Mouse (Mus musculus): Measurements from ENCODE around the gene Ercc6l2.
"Not testable (repeated sequence)": the region's sequence is repeated elsewhere in the genome, so short reads cannot be mapped to it uniquely, and the experiment has no call there.

The Ercc6l2 gene

GRCm38 (mm10) chr13:63879864-63880141, 64.8 kb downstream of the Ercc6l2 start:
- no peak for DNase-seq (ENCODE audit: low read depth, low spot score)

GRCm38 (mm10) chr13:63885532-63885949, 70.5 kb downstream of the Ercc6l2 start:
- no peak for DNase-seq (ENCODE audit: low read depth, low spot score)

DNA sequence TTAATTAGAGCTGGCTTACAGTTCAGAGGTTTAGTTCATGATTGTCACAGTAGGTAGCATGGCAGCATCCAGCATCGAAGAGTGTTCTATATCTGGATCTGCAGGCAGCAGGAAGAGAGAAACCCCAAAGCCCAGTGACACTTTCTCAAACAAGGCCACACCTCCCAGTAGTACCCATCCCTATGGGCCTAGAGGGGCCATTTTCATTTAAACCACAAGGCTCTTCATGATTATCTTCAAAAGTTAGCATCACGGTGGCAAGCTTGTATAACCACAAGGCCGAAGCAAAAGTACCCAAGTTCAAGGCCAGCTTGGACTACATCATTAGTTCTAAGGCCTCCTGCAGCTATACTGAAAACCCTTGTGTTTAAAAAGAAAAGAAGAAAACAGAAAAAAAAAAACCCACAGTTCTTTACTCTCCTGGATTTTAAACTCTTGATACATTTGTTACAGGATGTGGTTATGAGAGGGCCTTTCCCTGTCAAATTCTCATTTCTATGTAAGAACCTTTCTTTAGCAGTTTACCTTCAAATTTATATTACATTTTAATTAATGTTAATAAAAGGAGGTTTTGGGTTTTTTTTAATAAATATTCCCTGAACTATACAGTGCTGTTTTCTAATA, 71.5 kb downstream of the Ercc6l2 start:
- DNase-seq (ENCODE audit: low read depth, low spot score), result no peak

DNA sequence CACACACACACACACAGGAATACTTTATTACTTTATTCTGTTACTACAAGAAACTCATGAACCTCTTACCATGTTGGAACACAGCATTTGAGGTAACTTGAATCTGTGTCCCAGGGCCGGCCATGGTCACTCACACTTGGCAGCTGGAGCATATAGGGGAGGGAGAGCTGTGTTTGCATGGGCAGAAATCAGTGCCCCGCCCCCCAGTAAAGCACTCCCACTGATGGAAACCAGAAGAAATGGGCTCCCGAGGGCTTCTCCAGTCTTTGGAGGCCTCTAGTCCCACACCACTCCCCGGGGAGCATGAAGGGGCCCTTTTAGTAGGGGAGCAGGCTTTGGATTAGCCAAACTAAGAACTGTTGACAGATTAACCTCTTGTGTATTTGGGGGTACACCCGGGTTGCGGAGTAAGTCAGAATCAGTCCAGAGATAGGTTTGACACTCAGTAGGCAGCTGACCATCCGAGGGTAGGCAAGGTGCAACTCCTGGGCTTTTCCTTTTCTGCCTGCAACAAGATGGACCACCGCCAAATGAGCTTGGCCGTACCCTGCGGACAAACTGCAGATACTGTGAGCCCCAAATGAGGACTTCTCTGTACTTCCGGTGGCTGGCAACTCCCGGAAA, 85.8 kb downstream of the Ercc6l2 start:
- DNase-seq (ENCODE audit: low read depth, low spot score), result no peak

DNA sequence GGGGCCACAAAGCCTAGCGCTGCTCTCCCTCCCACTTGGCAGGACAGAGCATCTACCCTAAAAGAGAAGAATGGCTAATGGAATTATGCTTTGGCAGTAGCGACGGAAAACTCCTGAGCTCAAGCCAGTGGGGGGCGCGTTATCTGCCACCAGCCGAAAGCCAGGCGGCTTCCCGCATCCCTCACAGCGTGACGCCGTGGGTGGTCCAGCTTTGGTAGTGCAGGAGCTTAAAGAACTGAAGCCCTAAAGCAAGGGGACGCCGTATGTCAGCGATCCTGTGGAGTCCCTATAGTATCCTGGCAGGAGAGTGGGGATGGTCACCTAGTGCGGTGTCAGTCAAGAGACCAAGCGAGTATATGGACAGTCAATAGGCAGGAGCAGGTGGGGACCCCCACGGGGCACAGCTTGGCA, 86.3 kb downstream of the Ercc6l2 start:
- DNase-seq (ENCODE audit: low read depth, low spot score), result peak; percentile 48

- no peak for DNase-seq (ENCODE audit: low read depth, low spot score)
Measured at GRCm38 (mm10) chr13:63901714-63902597, 86.9 kb downstream of the Ercc6l2 start.

- no peak for DNase-seq (ENCODE audit: low read depth, low spot score)
Measured at GRCm38 (mm10) chr13:63906516-63906915, 91.5 kb downstream of the Ercc6l2 start.

DNA sequence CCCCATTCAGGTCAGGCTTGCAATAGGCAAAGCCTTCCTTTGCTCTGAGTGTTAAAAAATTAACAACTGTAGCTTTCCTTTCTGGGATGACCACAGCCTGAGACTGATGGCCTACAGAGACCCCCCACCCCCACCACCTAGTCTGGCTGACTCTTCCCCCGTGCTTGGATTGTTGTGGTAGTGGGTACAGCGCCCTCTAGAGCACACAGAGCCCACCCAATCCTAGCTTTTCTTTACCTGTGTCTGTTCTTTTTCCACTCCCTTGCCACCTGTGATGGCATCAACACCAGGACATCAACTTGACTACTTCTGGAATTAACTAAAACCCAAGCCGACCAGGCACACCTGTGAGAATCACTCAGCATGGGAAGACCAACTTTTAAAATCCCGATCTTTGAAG, 92.4 kb downstream of the Ercc6l2 start:
- DNase-seq (ENCODE audit: low read depth, low spot score), result no peak

DNA sequence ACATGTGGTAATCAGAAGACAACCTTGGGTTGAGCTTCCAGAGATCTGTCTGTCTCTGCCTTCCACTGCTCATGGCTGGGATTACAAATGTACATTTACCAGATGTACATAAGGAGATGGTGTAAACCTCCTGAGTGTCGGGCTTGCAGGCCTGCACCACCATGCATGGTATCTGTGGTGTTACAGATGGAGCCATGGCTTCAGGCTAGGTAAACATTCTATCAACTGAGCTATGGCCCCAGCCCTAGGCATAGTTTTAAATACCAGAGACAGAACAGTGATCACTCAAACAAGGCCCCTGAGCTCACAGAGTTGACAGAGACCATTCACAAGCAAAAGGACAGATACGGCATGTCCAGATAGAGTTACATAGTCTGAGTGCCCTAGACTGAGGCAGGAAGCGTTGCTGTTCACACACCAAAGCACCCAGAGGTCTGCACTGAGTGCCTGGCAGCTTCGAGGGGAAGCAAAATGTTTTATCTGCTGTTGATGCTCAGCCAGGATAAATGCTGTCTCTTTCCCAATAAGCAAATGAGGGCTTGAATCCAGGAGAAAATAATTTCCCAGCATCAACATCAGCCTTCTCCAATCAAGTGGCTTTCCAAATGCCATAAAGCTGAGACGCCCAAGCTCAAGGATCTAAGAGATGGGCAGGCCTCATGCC, 95.2 kb downstream of the Ercc6l2 start:
- no peak for DNase-seq (ENCODE audit: low read depth, low spot score)

DNA sequence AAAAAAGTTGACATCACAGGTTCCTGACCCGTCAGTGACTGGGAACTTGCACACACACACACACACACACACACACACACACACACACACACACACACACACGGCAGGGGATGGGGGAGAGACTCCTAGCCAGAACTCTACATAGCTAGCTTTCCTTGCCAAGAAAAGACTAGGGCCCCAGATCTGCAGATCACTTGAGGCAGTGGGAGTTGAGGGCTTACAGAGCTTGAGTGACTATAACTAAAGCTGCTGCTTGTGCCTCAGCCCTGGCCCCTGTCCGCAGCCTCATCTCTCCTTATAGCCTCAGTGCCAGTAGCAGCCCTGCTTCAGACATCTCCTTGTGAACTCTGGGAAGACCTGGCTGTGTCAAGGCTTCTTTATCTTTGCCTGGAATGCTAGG, 96.6 kb downstream of the Ercc6l2 start:
- DNase-seq (ENCODE audit: low read depth, low spot score), result no peak

DNA sequence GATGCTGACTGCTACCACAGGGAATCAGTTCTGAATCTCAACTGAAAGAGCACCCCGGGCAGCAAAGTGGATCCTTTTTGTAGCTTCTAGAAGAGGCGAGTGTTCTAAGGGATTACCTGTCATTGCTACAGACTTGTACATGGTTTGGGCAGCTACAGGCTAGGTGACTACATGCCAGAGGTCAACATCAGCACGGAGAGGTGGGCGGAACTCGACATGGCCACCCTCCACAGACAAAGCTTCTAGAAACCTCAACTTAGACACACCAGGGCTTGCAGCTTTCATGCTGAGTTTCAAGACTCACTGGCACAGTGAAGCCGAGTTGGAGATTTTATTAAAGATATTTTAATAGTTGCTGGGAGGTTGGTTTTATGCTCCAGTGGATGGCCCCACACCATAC, 98.1 kb downstream of the Ercc6l2 start:
- DNase-seq (ENCODE audit: low read depth, low spot score), result no peak

DNA sequence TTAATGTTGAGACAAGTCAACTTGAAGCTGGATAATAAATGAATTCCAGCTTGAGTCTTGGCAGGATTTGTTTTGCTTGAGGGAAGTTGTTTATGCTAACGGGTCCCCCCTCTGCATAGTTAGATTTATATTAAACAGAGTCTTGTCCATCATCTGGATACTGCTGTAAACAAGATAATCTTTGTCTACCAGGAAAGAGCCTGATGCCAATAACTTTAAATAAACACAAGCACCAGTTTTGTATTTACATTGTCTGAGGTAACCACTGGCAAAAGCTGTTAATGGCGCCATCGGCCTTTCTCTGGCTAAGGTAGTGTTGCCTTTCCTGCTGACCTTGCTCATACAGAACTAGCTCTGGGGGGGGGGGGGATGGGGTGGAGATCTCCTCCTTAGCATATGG, 100.1 kb downstream of the Ercc6l2 start:
- no peak for DNase-seq (ENCODE audit: low read depth, low spot score)

- DNase-seq (ENCODE audit: low read depth, low spot score), result no peak
Measured at GRCm38 (mm10) chr13:63915684-63916083, 100.6 kb downstream of the Ercc6l2 start.

GRCm38 (mm10) chr13:63916568-63916967, 101.5 kb downstream of the Ercc6l2 start:
- no peak for DNase-seq (ENCODE audit: low read depth, low spot score)

DNA sequence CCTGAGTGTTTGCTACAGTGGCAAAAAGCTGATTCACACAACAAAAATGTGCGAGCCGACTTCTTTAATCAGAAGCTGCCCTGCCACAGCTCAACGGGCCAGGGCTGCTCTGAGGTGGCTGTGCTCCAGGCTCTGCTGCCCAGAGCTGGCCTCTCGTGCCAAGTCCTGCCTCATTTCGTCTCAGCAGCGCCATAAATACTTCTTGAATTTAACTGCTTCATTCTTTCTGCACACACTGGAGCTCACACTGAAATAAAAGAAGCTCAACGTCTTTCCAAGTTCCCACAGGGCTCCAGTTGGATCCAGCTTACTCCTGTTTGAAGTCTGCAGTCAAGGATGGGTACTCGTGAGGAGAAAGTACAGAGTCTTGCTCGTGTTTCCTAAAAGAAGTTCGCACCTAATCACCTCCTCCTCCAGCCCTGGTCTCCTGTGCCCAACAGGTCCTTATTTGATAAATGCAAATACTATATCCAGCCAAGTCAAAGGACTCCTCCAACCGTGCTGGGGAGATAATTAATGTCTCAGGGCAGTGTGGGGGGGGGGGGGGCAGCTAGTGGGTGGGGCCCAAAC, 102.2 kb downstream of the Ercc6l2 start:
- no peak for DNase-seq (ENCODE audit: low read depth, low spot score)

DNA sequence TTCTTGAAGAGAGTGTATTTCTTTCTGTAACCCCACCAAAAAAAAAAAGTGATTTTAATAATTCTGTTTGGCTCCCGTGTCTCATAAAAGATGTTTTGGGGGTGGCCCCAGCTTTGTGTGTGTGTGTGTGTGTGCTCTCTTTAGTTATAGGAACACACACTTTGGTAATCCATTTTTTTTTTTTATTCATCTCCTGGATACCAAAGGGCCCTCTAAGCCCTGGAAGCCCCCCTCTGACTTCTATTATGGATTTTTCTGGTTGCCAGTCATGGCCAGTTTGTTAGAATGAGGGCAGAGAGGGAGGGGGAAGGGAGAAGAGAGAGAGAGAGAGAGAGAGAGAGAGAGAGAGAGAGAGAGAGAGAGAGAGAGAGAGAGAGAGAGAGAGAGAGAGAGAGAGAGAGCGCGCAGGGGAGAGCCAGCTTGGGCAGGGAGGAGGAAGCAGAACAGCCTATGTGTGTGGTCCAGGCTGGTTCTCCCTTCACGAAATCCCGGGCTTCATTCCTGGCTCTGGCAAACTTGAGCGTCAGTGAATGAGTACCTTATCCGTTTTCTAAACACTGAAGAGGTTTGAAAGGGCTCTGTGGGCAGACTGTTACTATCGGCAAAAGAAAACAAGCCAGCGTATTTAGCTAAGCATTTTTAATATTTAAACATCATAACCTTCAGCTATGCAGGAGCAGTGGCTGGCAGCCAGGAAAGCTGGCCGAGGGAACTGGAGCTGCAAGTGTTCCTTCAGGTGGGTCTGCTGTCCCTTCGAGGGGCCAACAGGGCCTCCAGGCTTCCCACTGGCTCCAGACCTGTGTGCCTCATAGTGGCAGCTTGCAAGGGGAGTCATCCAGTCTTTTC, 103.0 kb downstream of the Ercc6l2 start:
- no peak for DNase-seq (ENCODE audit: low read depth, low spot score)

- DNase-seq (ENCODE audit: low read depth, low spot score), result no peak
Measured at GRCm38 (mm10) chr13:63918733-63919422, 103.8 kb downstream of the Ercc6l2 start.

GRCm38 (mm10) chr13:63924036-63924435, 109.0 kb downstream of the Ercc6l2 start:
- not testable (repeated sequence) for DNase-seq (ENCODE audit: low read depth, low spot score)

GRCm38 (mm10) chr13:63927326-63927725, 112.3 kb downstream of the Ercc6l2 start:
- DNase-seq (ENCODE audit: low read depth, low spot score), result no peak

DNA sequence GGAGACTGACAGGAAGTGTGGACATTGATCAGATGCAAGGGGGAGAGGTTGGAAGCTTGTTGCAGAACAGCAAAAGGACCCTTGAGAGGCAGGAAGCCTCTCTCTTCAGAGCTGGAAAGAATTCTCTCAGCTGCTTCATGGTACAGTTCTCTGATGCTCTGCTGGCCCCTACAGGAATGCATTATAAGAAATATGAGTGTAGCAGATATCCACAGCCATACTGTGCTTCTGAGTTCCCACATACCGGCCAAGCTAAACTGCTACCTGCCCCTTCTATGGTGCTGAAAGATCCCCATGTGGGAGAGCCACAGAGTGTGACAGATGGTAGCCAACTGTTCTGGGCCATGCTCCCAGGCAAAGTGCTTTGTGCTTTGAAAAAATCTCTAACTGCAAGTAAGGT, 114.3 kb downstream of the Ercc6l2 start:
- no peak for DNase-seq (ENCODE audit: low read depth, low spot score)
